Comparison of ENCODE assay signal across 19 mouse cellular contexts in the genomic region with DNA sequence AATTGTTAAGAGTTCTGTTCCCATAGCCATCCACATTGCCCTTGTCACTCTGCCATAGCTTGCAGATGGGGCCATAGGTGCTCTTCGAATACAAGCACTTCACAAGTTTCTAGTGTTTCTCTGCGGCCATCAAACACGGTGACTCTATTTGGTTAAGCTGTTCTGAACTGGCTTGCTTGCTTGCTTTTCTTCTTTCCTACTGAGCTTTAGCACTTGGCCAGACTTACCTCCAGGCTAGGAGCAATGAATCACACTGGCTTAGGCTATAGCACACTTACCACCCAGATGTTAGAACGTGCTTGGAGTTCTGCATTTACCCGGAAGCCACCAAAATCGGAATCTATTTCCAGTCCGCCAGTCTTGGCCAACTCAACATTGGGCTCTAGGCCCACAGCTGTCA.
"Had no signal": no experiment of that assay in that cellular context is flagged by ENCODE, and none has a peak within 500 bp of the region (broad histone marks: within the 10 kb centered on the region; RNA-seq: fewer than 3 reads in every experiment).

No protein-coding gene starts in this region.

- H3K9me3 ChIP-seq: liver, embryonic 12.5 days; lung, embryonic 15.5 days; midbrain, embryonic 10.5 days; midbrain, embryonic 12.5 days; neural tube, embryonic 13.5 days; neural tube, embryonic 15.5 days had no signal

- H3K27me3 ChIP-seq: liver, embryonic 12.5 days; lung, embryonic 15.5 days; midbrain, embryonic 12.5 days; neural tube, embryonic 13.5 days; neural tube, embryonic 15.5 days had no signal

- H3K27ac ChIP-seq: liver, embryonic 12.5 days; liver, embryonic 14.5 days; lung, embryonic 15.5 days; midbrain, embryonic 10.5 days; midbrain, embryonic 12.5 days; neural tube, embryonic 13.5 days; neural tube, embryonic 15.5 days had no signal

- H3K4me2 ChIP-seq: liver, embryonic 12.5 days; lung, embryonic 15.5 days; midbrain, embryonic 12.5 days; neural tube, embryonic 13.5 days; neural tube, embryonic 15.5 days had no signal

- ATAC-seq: liver, embryonic 12.5 days; midbrain, embryonic 16.5 days had no signal

- H3K9ac ChIP-seq: liver, embryonic 12.5 days; liver, embryonic 14.5 days; lung, embryonic 15.5 days; midbrain, embryonic 12.5 days; neural tube, embryonic 13.5 days; neural tube, embryonic 15.5 days had no signal

- H3K4me1 ChIP-seq: liver, embryonic 12.5 days; lung, embryonic 15.5 days; midbrain, embryonic 10.5 days; midbrain, embryonic 12.5 days; neural tube, embryonic 13.5 days; neural tube, embryonic 15.5 days had no signal

- DNase-seq: lung, adult 2 months; midbrain, embryonic 14.5 days; retina, postnatal 1 day; right cerebral cortex, adult 18-20 months; right cerebral cortex, postnatal 25 days; right cerebral cortex, postnatal 4 days; spleen, adult 18-20 months; thymus, adult 18-20 months; thymus, postnatal 14 days; thymus, postnatal 36 days had no signal

- H3K4me3 ChIP-seq: liver, embryonic 12.5 days; lung, embryonic 15.5 days; midbrain, embryonic 10.5 days; midbrain, embryonic 12.5 days; myocyte; neural tube, embryonic 13.5 days; neural tube, embryonic 15.5 days had no signal
